Mouse (Mus musculus) erythroblast, adult 5-6 weeks (primary cell): Measurements from ENCODE around the gene Txk. TPM values are rescaled to one million over a fixed set of nuclear protein-coding genes. Genes with fewer than 3 reads are reported as not detected.

ENCODE experiments used
- ATAC-seq: replicated peaks from 2 replicates; pipeline ENCODE4 v1.8.0; 2016; ENCODE audit warnings: moderate number of reproducible peaks, mild to moderate bottlenecking, moderate TSS enrichment, inconsistent platforms; ENCODE audit not compliant: poor library complexity, low FRiP score, severe bottlenecking
- total RNA-seq, 2 experiments: library from RNA; stranded (forward) in 1 of 2; stranded (reverse) in 1 of 2; fragments of 150-400 nt in 1 of 2; fragments of 200-764, 138-1000 nt in 1 of 2; gene quantifications; 2 replicates each; pipeline versions ENCODE4 v1.2.3 to v1.2.4; 2015 to 2017; ENCODE audit warnings: low replicate concordance in 2 of 2

The Txk gene
- total RNA-seq, 2 experiments from 2014 or later: 0.68 TPM; not detected in 1

GRCm38 (mm10) chr5:72647958-72648595 lies 104.5 kb downstream of the Txk start:
- ATAC-seq: no peak

GRCm38 (mm10) chr5:72647418-72647907 lies 105.1 kb downstream of the Txk start, which contains the start of gene Nipal1:
TSS of gene Nipal1 (plus strand) at chr5:72647795.
- ATAC-seq: peak; percentile 97

- no peak for ATAC-seq
Observed at GRCm38 (mm10) chr5:72646996-72647395, 105.6 kb downstream of the Txk start.

- ATAC-seq: no peak
Observed at GRCm38 (mm10) chr5:72646131-72646530, 106.4 kb downstream of the Txk start.

Other genes with a start within 250 kb of the Txk start
- not detected in 2 replicates for gene Corin, start 248.3 kb downstream of the Txk start, total RNA-seq (2015; ENCODE audit: low replicate concordance)
- gene Corin, start 248.3 kb downstream of the Txk start, total RNA-seq (2017; ENCODE audit: low replicate concordance): not detected in 2 replicates
- gene Nfxl1, start 193.1 kb downstream of the Txk start, total RNA-seq (2015; ENCODE audit: low replicate concordance): 5.8 and 15.0 TPM in 2 replicates
- gene Nfxl1, start 193.1 kb downstream of the Txk start, total RNA-seq (2017; ENCODE audit: low replicate concordance): 10.1 and 11.8 TPM in 2 replicates
- gene Zar1, start 171.5 kb downstream of the Txk start, total RNA-seq (2015; ENCODE audit: low replicate concordance): not detected in 2 replicates
- gene Zar1, start 171.5 kb downstream of the Txk start, total RNA-seq (2017; ENCODE audit: low replicate concordance): not detected in 2 replicates
- gene Gm5868, start 165.2 kb downstream of the Txk start, total RNA-seq (2015; ENCODE audit: low replicate concordance): not detected in 2 replicates
- gene Gm5868, start 165.2 kb downstream of the Txk start, total RNA-seq (2017; ENCODE audit: low replicate concordance): not detected in 2 replicates
- gene Cnga1, start 108.5 kb downstream of the Txk start, total RNA-seq (2015; ENCODE audit: low replicate concordance): not detected in 2 replicates
- gene Cnga1, start 108.5 kb downstream of the Txk start, total RNA-seq (2017; ENCODE audit: low replicate concordance): 0.70 and 0.77 TPM in 2 replicates
- gene Nipal1, start 105.0 kb downstream of the Txk start, total RNA-seq (2015; ENCODE audit: low replicate concordance): not detected in 2 replicates
- not detected in 2 replicates for gene Nipal1, start 105.0 kb downstream of the Txk start, total RNA-seq (2017; ENCODE audit: low replicate concordance)
- 1.7 and 5.6 TPM in 2 replicates for gene Tec, start 115.7 kb upstream of the Txk start, total RNA-seq (2015; ENCODE audit: low replicate concordance)
- 5.4 and 6.3 TPM in 2 replicates for gene Tec, start 115.7 kb upstream of the Txk start, total RNA-seq (2017; ENCODE audit: low replicate concordance)
- gene Slain2, start 161.5 kb upstream of the Txk start, total RNA-seq (2015; ENCODE audit: low replicate concordance): 10.0 and 12.3 TPM in 2 replicates
- 10.5 and 12.0 TPM in 2 replicates for gene Slain2, start 161.5 kb upstream of the Txk start, total RNA-seq (2017; ENCODE audit: low replicate concordance)
- gene Gm10135, start 221.9 kb upstream of the Txk start, total RNA-seq (2015; ENCODE audit: low replicate concordance): not detected in 2 replicates
- not detected in 2 replicates for gene Gm10135, start 221.9 kb upstream of the Txk start, total RNA-seq (2017; ENCODE audit: low replicate concordance)